Mouse (Mus musculus): ENCODE measurements around the gene Wfdc18. TPM values are rescaled to one million over a fixed set of nuclear protein-coding genes. Genes with fewer than 3 reads are reported as not detected.

Wfdc18 gene
- 48.5 and 54.9 TPM in 2 replicates for polyA plus RNA-seq (2015; fragmentation: Nextera tagmentation; extraction: Ambion mirVana)

DNA sequence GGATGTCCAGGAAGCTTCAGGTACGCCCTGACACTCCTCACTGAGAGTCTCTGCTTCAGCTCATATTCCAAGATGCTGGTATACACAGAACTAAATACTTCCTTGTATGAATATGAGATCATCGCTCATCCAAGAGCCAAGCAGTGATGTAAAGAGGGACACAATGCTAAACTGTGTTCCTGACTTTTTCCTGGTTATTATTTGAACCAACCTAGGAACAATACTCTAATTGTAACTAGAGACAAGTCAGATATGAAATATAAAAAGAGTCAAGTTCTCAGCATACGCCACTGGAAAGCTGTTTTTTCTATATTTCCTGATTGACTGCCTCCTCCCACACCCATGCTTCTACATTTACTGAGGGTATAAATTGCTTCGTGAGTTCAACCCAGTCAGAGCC, at the start of gene Wfdc18:
Gene Wfdc18 (plus strand): TSS at position 301 of the 400 bp plus-strand sequence.
- DNase-seq (ENCODE audit: low spot score), result no peak

- peak; percentile 58 for DNase-seq (ENCODE audit: low spot score)
Measured at GRCm38 (mm10) chr11:83662204-83662603, 46.6 kb upstream of the Wfdc18 start, which contains the start of gene Ccl4. Gene Ccl4, plus strand, starts transcription at chr11:83662584.

- DNase-seq (ENCODE audit: low spot score), result no peak
Measured at GRCm38 (mm10) chr11:83663532-83663931, 45.3 kb upstream of the Wfdc18 start.

GRCm38 (mm10) chr11:83671743-83672142, 37.1 kb upstream of the Wfdc18 start:
- DNase-seq (ENCODE audit: low spot score), result no peak

DNA sequence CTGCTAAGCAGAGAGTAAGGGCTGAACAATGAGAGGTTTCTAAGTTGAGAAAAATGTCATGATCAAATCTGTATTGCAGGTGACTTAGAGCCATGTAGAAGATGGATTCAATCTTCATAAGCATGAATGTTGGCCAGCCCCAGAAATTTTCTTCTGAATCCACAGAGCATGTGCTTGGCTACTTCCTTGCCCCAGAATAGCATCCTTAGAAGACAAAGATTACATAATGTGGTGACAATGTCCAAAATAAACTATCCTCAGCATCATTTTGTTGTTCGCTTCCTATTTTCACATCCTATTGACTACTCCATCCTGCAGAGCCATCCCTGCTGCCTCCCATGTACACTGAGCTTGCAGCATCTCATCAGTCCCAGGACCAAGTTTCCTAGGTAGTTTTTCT, 33.1 kb upstream of the Wfdc18 start:
- DNase-seq (ENCODE audit: low spot score), result no peak

GRCm38 (mm10) chr11:83689918-83690317, 18.9 kb upstream of the Wfdc18 start:
- DNase-seq (ENCODE audit: low spot score), result no peak

GRCm38 (mm10) chr11:83692008-83692407, 16.8 kb upstream of the Wfdc18 start:
- no peak for DNase-seq (ENCODE audit: low spot score)

DNA sequence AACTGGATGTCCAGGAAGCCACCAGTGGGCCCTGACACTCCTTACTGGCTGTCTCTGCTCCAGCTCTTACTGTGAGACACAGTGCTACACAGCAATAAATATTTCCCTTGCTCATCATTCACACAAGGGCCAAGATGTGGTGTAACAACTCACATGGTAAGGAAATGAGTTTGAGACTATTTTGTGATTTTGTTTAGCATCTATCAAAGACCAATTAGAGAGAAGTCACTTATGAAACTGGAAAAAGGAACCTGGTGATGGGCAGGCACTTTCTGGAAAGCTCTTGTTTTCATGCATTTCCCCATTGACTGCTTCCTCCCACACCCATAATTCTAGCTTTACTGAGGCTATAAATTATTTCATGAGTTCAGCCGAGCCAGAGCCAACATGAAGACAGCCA, 5.1 kb upstream of the Wfdc18 start, which contains the start of gene Wfdc17:
Gene Wfdc17 (plus strand): TSS at position 287 of the 400 bp plus-strand sequence.
- DNase-seq (ENCODE audit: low spot score), result no peak

GRCm38 (mm10) chr11:83709683-83710082, 868 bp downstream of the Wfdc18 start:
- DNase-seq (ENCODE audit: low spot score), result no peak

GRCm38 (mm10) chr11:83712671-83713070, 3.9 kb downstream of the Wfdc18 start:
- DNase-seq (ENCODE audit: low spot score), result no peak

DNA sequence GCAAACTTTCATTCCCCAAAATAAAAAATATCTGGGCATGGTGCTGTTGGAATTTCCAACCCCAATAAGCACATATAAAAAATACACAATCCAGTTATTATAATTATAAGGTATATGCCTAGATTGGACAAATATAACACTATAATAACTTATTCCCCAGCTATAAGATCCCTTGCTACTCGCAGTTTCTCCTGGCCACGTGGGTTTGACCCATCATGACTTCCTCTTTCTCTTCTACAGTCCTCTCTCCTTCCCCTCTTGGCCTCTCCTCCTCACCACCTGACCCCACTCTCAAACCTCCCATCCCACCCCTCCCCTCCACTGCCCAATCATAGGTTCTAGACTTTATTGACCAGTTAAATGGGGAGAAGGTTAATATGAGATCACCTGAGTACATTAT, 5.1 kb downstream of the Wfdc18 start:
- no peak for DNase-seq (ENCODE audit: low spot score)

- no peak for DNase-seq (ENCODE audit: low spot score)
Measured at GRCm38 (mm10) chr11:83717042-83717665, 8.3 kb downstream of the Wfdc18 start.

GRCm38 (mm10) chr11:83720766-83721165, 12.0 kb downstream of the Wfdc18 start:
- no peak for DNase-seq (ENCODE audit: low spot score)

DNA sequence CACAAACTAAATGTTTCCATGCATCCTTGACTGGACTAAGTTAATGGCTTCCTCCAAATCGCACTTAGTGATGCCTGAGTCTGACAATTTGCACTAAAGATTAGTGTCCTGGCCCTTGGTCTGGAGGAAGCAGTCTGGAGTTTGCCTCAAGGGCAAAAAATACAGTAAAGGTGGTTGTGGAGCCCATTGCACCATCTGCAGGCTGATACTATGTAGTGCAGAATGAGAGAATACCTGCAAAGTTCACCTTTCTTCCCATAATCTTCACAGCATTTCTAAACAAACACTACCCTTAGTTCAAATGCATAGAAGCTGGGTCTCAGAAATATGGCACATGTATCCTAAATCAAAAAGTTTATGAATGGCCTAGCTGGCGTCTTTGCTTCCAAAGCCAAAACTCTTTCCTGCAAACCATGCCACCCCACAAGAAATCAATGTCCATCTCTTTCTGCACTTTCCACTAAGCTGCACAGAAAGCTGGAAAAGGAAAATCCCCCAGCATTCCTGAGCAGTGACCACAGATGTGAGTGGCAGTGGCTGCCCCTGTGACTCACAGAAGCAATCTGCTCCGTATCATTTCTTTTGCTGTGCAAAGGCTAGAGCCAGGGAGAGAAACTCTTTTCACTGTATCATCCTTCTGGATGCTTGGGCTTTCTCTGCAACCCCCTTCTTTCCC, 20.1 kb downstream of the Wfdc18 start:
- DNase-seq (ENCODE audit: low spot score), result peak; percentile 14

- DNase-seq (ENCODE audit: low spot score), result no peak
Measured at GRCm38 (mm10) chr11:83731116-83731515, 22.3 kb downstream of the Wfdc18 start.

DNA sequence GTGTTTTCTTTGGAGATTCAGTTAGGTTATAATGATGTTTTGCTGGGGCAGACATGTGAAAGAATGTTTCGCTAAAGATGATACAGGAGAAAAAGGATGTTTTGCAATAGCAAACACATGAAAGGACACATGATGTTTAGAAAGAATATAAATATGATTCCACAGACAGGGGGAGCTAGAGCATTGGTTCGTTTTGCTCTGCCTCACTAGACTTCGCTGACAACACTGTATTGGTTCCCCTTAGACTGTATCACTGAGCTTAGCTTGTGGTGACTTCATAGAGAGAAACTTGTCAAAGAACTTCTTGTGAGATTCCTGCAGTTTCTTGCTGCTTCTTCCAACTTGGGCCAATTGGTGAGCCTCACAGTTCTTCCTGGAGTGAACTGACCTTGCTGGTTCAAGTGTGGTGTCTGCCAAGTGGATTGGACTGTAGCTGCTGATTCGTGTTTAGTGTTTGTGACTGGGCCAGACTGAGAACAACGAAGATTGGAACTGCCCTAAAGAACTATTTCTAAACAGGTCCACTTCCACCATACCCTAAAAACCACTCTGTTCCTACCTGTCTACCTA, 24.3 kb downstream of the Wfdc18 start:
- no peak for DNase-seq (ENCODE audit: low spot score)

GRCm38 (mm10) chr11:83734215-83734614, 25.4 kb downstream of the Wfdc18 start:
- no peak for DNase-seq (ENCODE audit: low spot score)

DNA sequence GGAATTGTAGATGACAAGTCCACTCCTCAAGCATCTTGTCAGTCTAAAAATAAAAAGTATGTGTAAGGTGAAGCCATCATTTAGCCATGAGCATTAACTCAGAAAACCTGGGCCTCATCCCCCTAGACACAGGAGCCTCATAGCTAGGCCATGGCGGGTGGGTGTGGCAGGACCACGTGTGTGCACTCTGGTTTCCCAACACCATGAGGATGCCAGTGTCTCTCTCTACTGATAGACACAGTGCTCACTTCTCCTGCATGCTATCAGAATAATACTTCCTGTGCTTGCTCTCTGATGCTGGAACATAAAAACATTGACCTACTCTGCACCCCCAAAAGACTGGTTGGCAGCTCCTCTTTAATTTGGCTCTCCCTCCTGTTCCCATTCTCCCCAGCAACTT, 27.1 kb downstream of the Wfdc18 start:
- DNase-seq (ENCODE audit: low spot score), result no peak

GRCm38 (mm10) chr11:83737109-83737558, 28.3 kb downstream of the Wfdc18 start:
- DNase-seq (ENCODE audit: low spot score), result no peak

DNA sequence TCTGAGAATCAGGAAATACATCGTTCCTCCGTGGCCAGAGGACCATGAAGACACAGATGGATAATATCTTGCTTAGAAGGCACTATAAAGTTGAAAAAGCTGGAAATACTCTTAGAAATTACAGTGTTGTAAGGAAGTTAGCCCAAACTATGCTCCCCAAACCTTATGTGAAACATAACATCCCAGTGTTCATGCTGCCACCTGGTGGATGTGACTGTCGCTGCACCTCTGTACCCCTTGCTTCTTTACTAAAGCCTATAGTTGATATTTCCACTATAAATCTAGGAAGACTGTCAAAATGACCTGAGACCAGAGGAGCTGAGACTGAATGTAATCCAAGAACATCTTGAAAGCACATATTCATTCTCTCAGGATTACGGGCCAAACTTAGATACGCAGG, 30.4 kb downstream of the Wfdc18 start:
- peak; percentile 71 for DNase-seq (ENCODE audit: low spot score)

DNA sequence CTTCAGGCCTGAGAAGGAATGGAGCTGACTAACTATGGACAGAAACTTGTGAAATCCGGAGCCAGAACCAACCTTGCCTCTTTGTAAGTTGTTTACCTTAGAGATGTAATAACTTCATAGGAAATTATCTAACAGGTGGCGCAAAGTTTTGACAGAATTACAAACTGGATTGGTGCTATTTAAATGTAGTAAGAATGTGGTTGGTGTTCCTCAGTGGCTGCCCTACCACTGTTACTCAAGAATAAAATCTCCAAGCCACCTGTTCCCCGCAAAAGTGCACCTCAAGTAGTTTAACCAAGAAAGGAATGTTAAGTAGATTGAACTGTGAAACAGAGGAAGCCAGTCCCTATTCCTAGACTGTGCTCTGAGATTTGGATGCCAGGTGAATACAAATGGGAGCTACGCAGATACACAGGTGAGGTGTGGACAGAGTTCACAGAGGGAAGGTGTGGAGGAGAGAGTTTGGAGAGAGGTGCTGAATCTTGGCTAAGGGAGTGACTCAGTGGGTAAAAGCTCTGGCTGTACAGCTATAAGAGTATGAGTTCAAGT, 31.7 kb downstream of the Wfdc18 start:
- no peak for DNase-seq (ENCODE audit: low spot score)

DNA sequence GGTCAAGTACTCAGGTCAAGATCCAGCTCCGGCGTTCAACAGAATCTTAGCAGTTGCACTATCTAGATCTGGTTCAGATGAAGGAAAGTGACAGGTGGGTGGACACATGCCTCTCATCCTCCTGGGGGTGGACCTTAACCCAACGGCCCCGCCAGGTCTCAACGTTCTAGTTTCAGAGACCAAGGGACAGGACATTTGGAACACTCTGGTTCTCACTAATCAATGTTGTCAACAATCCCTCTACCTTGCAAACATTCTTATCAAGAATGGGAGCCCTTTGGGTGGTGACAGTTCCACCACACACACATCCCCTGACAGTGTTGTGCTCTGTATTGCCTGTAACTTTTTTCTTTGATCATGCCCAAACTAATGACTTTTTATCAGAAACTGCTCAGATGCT, 33.0 kb downstream of the Wfdc18 start:
- DNase-seq (ENCODE audit: low spot score), result no peak
